Mouse (Mus musculus) bone marrow, adult 2 months (tissue): Measurements from ENCODE around the gene Chl1.

Experiments
- CTCF ChIP-seq: fragments of 200-500 bp; IDR thresholded peaks from 2 replicates; pipeline ENCODE4 v1.5.1; 2011; ENCODE audit warnings: low read length, control low read depth; ENCODE audit not compliant: control insufficient read depth, insufficient read depth
- POLR2A ChIP-seq: fragments of 200-500 bp; IDR thresholded peaks from 2 replicates; pipeline ENCODE4 v1.6.1; 2011; ENCODE audit warnings: low read depth, mild to moderate bottlenecking, control low read depth, low read length, borderline replicate concordance; ENCODE audit not compliant: control insufficient read depth

DNA sequence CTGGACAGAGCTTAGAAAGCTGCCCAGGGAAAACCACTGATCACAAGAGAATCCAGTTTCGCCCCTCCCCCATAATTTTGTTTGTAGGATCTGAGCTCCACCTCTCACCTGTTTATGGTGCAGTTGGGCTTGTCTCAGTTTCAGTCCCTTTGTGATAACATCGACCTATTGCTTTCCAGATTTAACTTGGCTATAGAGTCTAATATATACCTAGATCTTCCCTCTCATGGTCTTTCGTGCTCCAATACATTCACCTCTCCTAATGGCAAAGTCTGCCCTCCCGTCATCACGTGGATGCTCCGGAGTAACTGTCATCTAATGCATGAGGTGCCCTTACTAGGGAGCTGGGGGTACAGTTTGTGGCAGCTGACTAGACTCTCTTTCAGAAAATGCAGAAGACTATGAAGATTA is 2.5 kb downstream of the Chl1 start:
- no peak for TF ChIP-seq CTCF
- TF ChIP-seq POLR2A = no peak
